Mouse (Mus musculus) ES-E14 (cell line): Measurements from ENCODE around the gene Glt8d2. TPM values are rescaled to one million over a fixed set of nuclear protein-coding genes. Genes with fewer than 3 reads are reported as not detected.

ENCODE experiments used
- DNase-seq: peaks from one replicate; pipeline ENCODE4 v3.0.0-alpha.2; 2013; ENCODE audit warnings: low read depth, low spot score
- H3K27ac ChIP-seq: 2 replicates; pipeline ENCODE4 v1.5.1; 2012; ENCODE audit warnings: low read depth, mild to moderate bottlenecking, low read length, moderate library complexity, mixed read lengths; ENCODE audit not compliant: poor library complexity, insufficient read depth, severe bottlenecking
- H3K36me3 ChIP-seq: 2 replicates; pipeline ENCODE4 v1.6.1; 2012; ENCODE audit warnings: mild to moderate bottlenecking, low read length, moderate library complexity, mixed read lengths; ENCODE audit not compliant: control insufficient read depth, poor library complexity, insufficient read depth, severe bottlenecking
- H3K4me1 ChIP-seq, 2 experiments: fragments of 150-350 bp in 1 of 2; sonication (generic) in 1 of 2; 2 replicates each; pipeline ENCODE4 v1.6.1; 2012; ENCODE audit warnings: low read length in 2 of 2, mild to moderate bottlenecking in 1 of 2, mixed read lengths in 1 of 2; ENCODE audit not compliant: control insufficient read depth in 2 of 2, insufficient read depth in 2 of 2, poor library complexity in 1 of 2
- H3K4me3 ChIP-seq, 2 experiments: fragments of 150-350 bp in 1 of 2; sonication (generic) in 1 of 2; 2 replicates each; pipeline ENCODE4 v1.5.1; 2012; ENCODE audit warnings: low read length in 2 of 2, low read depth in 1 of 2, mild to moderate bottlenecking in 1 of 2, mixed read lengths in 1 of 2; ENCODE audit not compliant: insufficient read depth in 1 of 2, poor library complexity in 1 of 2, severe bottlenecking in 1 of 2
- H3K9ac ChIP-seq: 2 replicates; pipeline ENCODE4 v1.6.1; 2012; ENCODE audit warnings: low read depth, mild to moderate bottlenecking, low read length, mixed read lengths; ENCODE audit not compliant: poor library complexity, insufficient read depth, severe bottlenecking
- H3K9me3 ChIP-seq: fragments of 150-350 bp; sonication (generic); 2 replicates; pipeline ENCODE4 v1.6.1; 2012; ENCODE audit warnings: low read depth, mild to moderate bottlenecking, low read length; ENCODE audit not compliant: control insufficient read depth, insufficient read depth
- CHD2 ChIP-seq: IDR thresholded peaks from 2 replicates; pipeline ENCODE4 v1.6.1; 2014; ENCODE audit warnings: mild to moderate bottlenecking, low read depth, low read length, inconsistent platforms
- HCFC1 ChIP-seq: IDR thresholded peaks from 2 replicates; pipeline ENCODE4 v1.6.1; 2012; ENCODE audit warnings: low read length, inconsistent platforms, borderline replicate concordance; ENCODE audit not compliant: insufficient read depth
- MAFK ChIP-seq: IDR thresholded peaks from 2 replicates; pipeline ENCODE4 v1.6.1; 2014; ENCODE audit warnings: mild to moderate bottlenecking, low read depth, low read length, inconsistent platforms; ENCODE audit not compliant: insufficient read depth
- ZC3H11A ChIP-seq: IDR thresholded peaks from 2 replicates; pipeline ENCODE4 v1.6.1; 2012; ENCODE audit warnings: low read depth, mild to moderate bottlenecking, inconsistent platforms, low read length, borderline replicate concordance
- ZNF384 ChIP-seq: IDR thresholded peaks from 2 replicates; pipeline ENCODE4 v1.6.1; 2012; ENCODE audit warnings: low read depth, low read length, inconsistent platforms
- in situ Hi-C, 2 experiments: fragments of 600-800 bp; cut with MboI; formaldehyde crosslinking; loops; one replicate each; pipeline ENCODE4 v1.15.1; 2025; ENCODE audit warnings: low sequenced_read_pairs in 2 of 2, inconsistent platforms in 1 of 2; ENCODE audit not compliant: unreplicated experiment in 2 of 2
- total RNA-seq: library from RNA; depleted of rRNA; stranded (reverse); fragments of 300-350 nt; gene quantifications from 2 replicates; pipeline ENCODE4 v1.2.3, GENCODE M21; 2012; rRNA removed

The Glt8d2 gene
- total RNA-seq = 0.48 and 0.62 TPM in 2 replicates

DNA sequence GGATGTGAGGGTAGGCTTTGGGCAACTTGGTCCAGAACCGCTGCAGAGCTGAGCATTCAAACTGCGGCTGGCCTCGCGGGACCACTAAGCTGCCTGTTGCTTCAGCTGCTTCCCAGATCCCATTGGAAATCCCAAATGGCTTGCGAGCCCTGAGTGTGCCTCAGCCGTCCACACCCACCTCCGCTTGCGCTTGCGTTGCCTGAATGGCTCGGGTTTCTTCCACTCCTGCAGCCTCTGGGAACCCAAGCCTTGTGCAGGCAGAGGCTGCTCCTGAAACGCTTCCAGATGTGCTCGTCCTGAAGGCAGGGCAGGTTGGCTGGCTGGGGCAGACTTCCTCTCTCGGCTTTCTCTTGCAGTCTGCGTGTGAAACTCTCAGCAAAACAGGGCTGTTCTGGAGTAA is at the start of gene Glt8d2:
Gene Glt8d2 (minus strand): TSS at position 157 of the 400 bp plus-strand sequence.
- Histone ChIP-seq H3K9me3 (no peaks in the 10 kb centered on the region), H3K9ac (0 out of 2 replicates have a peak within 1 kb of the TSS, but pooled peaks have one; percentile 8), H3K36me3 (no peaks in the 10 kb centered on the region), H3K4me3 (peak within 1 kb of the TSS in 1 of 2 experiments; percentile 43; a peak in 1 of 4 replicates), H3K4me1 (no peaks in the 10 kb centered on the region), H3K27ac (no peak within 1 kb of the TSS)
- no peak for DNase-seq
- in situ Hi-C loops = no loop called here
- TF ChIP-seq ZC3H11A (no peak), CHD2 (0 out of 2 replicates have a peak, but pooled peaks have one; percentile 15)

DNA sequence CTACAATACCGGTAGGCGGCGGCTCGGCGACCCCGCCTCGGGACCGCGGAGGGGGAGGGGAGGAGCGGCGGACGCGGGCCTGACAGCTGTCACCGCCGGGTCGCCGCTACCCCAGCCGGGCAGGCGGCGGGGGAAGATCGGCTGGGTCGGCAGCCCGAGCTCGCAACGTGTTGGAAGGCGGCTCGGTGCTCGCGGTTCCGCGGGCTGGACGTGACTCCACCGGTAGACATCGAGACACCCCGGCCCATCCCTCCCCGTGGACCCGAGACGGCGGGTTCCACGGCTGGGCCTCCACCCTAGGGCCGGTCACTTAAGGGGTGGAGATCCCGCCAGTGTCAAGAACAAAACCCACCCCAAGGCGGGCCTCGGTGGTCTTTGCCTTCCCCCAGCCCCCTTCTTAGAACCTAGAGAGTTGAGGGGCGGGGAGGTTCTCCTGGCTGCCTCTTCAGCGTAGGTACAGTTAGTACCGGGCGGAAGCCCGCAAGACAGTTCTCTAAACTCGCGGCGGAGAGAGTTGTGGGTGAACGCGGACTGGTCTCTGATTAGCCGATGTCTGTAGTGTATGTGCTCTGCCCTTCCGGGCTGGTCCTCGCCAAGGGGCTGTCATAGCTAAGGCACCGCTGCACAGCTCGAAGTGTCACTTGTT is 9.0 kb upstream of the Glt8d2 start:
- peaks cover 0 to 7% of the 10 kb centered on the region in 2 experiments; a peak in 2 of 4 replicates for H3K4me1 ChIP-seq
- DNase-seq = no peak
- H3K9me3 ChIP-seq = no peaks in the 10 kb centered on the region
- no peak for TF ChIP-seq MAFK
- TF ChIP-seq ZNF384 = no peak
- no peak for TF ChIP-seq ZC3H11A
- no peak for TF ChIP-seq CHD2
- TF ChIP-seq HCFC1 = no peak
- peak overlapping the region; percentile 81 for H3K9ac ChIP-seq
- H3K27ac ChIP-seq = no peak overlapping the region
- H3K4me3 ChIP-seq = peak overlapping the region; percentile 92
- in situ Hi-C loops = no loop called here
- no peaks in the 10 kb centered on the region for H3K36me3 ChIP-seq

- H3K27ac ChIP-seq = no peak overlapping the region
- TF ChIP-seq HCFC1 = no peak
- TF ChIP-seq MAFK = no peak
- no peak for TF ChIP-seq ZC3H11A
- TF ChIP-seq ZNF384 = no peak
- TF ChIP-seq CHD2 = no peak
- H3K36me3 ChIP-seq = no peaks in the 10 kb centered on the region
- no peaks in the 10 kb centered on the region for H3K9me3 ChIP-seq
- DNase-seq = peak; percentile 67
- in situ Hi-C loops = no loop called here
- H3K4me1 ChIP-seq = peaks cover 0 to 7% of the 10 kb centered on the region in 2 experiments; a peak in 2 of 4 replicates
- peak overlapping the region; percentile 81 for H3K9ac ChIP-seq
- peak overlapping the region; percentile 92 for H3K4me3 ChIP-seq
Observed at GRCm38 (mm10) chr10:82698712-82699261, 8.3 kb upstream of the Glt8d2 start.

DNA sequence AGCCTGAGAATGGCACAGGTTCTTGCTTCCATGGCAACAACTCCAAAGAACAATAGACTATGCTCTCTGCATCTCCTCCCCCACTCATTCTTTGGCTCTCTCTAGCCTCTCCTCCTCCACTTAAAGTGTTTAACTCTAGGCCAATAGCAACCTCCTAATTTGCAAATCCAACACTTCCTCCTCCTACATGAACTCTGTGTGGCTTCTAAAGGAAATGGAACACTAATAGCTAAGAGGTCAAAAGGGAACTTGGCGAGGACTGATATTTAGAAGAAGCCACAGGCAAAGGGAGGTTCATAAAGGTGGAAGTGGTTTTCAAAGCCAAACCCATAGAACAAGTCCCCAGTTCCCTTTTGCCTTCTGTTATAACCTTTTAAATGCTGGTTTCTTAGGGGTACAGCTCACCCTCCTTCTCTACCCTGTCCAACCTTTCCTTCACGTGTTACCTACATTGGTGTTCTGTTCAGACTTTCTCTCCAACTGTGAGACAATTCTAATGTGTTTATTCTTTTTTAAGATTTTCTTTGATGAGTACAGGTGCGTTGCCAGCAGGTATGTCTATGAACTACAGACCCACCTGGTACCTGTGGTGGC is 7.0 kb upstream of the Glt8d2 start:
- Histone ChIP-seq H3K4me3 (no peak overlapping the region), H3K36me3 (no peaks in the 10 kb centered on the region), H3K4me1 (peaks cover 0 to 7% of the 10 kb centered on the region in 2 experiments; a peak in 2 of 4 replicates), H3K27ac (no peak overlapping the region), H3K9ac (no peak overlapping the region), H3K9me3 (no peaks in the 10 kb centered on the region)
- no peak for TF ChIP-seq HCFC1
- TF ChIP-seq ZC3H11A = no peak
- TF ChIP-seq ZNF384 = no peak
- no peak for TF ChIP-seq CHD2
- TF ChIP-seq MAFK = no peak
- in situ Hi-C loops = no loop called here
- DNase-seq = no peak
